Mouse (Mus musculus) kidney, adult 10 weeks (tissue): Measurements from ENCODE around the gene Ngfr. TPM values are rescaled to one million over a fixed set of nuclear protein-coding genes. Genes with fewer than 3 reads are reported as not detected.

Experiments
- polyA plus RNA-seq: library from polyadenylated mRNA; stranded (reverse); fragments of 350-450 nt; fragmentation: Illumina TruSeq; extraction: RNeasy Lipid Tissue Mini Kit (QIAGEN cat#74804); gene quantifications from one replicate; pipeline ENCODE4 v1.2.3, GENCODE M21; 2014; ENCODE audit warnings: low read depth, low replicate concordance

The Ngfr gene
- polyA plus RNA-seq, result 0.12 TPM

DNA sequence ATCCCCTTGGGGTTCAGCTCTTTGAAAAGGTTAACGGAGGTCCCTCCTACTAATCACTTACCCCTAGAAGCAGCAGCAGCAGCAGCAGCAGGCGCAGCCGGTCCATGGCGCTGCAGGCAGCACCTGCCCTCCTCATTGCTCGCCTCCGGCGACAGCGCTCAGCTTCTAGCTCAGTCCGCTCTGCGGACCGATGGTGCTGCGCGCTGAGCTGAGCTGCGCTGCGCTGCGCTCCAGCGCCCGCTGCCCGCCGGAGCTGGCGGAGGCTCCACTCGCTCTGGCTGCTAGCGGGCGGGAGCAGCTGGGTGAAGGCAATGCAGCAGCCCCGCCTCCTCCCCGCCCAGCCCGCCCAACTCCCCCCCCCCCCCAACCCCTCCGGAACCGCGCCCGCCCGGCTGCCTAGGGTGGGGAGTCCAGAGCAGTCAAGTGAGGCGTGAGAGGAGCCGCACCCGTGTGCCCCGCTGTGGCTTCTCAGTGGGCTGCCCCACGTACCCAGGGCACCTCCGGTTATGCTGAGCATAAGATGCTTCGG, at the start of gene Ngfr:
Gene Ngfr, minus strand, starts transcription at position 313 of the 529 bp plus-strand sequence.

Other genes with a start within 250 kb of the Ngfr start
- 31.7 TPM for gene Slc35b1, start 203.0 kb downstream of the Ngfr start, polyA plus RNA-seq
- gene Spop, start 173.7 kb downstream of the Ngfr start, polyA plus RNA-seq, result 136 TPM
- not detected for gene Nxph3, start 73.2 kb downstream of the Ngfr start, polyA plus RNA-seq
- 15.4 TPM for gene Phb, start 79.2 kb upstream of the Ngfr start, polyA plus RNA-seq
- 10.8 TPM for gene Zfp652, start 124.9 kb upstream of the Ngfr start, polyA plus RNA-seq
- gene B130006D01Rik, start 135.9 kb upstream of the Ngfr start, polyA plus RNA-seq, result not detected
- gene Phospho1, start 236.8 kb upstream of the Ngfr start, polyA plus RNA-seq, result not detected
- 3.1 TPM for gene Gngt2, start 249.5 kb upstream of the Ngfr start, polyA plus RNA-seq